Mouse (Mus musculus): ENCODE measurements around the gene Pop7. TPM values are rescaled to one million over a fixed set of nuclear protein-coding genes. Genes with fewer than 3 reads are reported as not detected.

The Pop7 gene
- total RNA-seq (2021): 10 to 100 TPM; 13.9 to 15.0 TPM
- long read RNA-seq, experiment 1, transcript Pop7-202 (1 exons, 988 nt): minor isoform, 6 of 18 reads
- long read RNA-seq, experiment 1, transcript Pop7-201 (2 exons, 881 nt): major isoform, 12 of 18 reads
- long read RNA-seq, experiment 1, partial matches to known transcripts: 0 of 18 reads
- long read RNA-seq, experiment 1, other reads (novel, unspliced or antisense): 0 of 18 reads
- long read RNA-seq, experiment 2, transcript Pop7-201 (2 exons, 881 nt): major isoform, 10 of 13 reads
- long read RNA-seq, experiment 2, partial matches to known transcripts: 0 of 13 reads
- long read RNA-seq, experiment 2, other reads (novel, unspliced or antisense): 0 of 13 reads

DNA sequence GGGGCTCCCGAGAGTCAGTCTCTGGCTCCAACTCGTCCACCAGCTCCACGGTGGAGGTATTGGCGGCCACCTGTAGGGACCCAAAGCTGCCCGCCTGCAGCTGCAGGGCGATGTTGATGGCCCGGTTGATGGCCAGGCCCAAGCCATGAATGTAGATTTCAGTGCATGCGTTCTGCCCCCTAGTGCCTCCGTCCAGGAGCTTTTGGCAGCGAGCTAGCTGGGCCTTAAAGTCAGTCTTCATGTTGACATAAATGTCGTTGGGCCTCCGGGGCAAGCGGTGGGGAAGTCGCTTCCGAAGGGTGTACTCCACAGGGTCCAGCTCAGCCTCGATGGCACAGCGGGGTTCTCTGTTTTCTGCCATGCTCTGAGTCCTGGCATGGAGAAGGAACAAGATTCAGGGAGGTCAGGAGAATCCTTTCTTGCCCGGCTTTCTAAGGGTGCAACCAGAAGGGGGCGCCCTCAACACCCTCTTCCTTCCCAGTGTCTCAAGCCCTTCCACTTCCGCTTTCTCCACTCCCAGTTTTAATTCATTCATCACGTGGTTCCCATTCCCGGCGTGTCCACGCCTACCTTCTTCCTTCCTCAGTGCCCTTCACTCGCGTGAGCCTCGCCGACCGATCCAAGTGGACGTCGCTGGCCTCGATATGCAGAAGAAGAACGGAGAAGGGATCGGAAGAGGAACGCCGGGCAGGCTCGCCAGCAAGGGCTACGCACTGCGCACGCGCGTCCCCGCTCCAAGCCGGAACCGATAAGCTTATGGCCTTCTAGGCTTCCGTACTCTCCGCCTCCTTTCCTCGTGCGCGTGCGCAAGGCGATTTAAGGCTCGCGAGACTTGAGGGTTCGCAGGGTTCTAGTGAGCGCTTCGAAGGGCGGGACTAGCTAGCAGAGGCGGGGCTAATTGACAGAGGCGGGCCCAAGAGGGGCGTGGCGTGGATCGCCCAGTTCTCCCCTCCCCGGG, at the start of gene Pop7:
Gene Pop7 (minus strand): TSS at position 810 of the 958 bp plus-strand sequence.
- peak; percentile 100 for DNase-seq

DNA sequence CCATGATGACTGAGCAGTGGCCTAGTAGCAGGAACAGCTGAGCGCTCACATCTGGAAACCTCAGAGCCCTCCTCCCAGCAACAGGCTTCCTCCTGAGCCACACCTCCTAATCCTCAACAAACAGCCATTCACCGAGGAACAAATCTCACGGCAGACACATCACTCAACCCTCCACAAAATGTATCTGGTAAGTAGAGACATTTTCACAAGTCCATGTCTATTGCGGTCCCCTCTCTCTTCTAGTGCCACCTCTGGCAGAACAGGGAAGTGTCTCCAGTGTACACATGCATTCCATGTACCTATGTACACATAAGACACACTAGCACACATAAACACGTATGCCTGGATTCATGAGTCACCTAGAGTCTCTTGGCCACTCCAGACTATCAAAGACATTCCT, 48.8 kb upstream of the Pop7 start:
- DNase-seq: no peak

DNA sequence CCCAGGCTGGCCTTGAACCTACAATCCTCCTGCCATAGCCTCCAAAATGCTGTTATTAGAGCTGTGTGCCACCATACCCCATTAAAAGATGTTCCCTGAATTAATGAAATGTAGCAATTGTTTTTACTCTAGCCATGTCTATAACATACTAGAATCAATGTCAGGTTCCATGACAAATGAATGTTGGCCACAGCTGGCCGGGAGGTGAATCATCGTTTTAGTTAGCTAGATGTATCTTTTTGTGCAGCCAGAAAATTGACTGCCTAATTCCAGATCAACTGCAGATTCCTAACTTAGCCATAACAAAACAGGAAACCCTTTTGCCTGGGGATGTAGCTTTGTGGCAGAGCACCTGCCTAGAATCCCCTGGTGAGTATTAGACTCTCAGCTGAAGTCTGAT, 47.5 kb upstream of the Pop7 start:
- DNase-seq: no peak

DNA sequence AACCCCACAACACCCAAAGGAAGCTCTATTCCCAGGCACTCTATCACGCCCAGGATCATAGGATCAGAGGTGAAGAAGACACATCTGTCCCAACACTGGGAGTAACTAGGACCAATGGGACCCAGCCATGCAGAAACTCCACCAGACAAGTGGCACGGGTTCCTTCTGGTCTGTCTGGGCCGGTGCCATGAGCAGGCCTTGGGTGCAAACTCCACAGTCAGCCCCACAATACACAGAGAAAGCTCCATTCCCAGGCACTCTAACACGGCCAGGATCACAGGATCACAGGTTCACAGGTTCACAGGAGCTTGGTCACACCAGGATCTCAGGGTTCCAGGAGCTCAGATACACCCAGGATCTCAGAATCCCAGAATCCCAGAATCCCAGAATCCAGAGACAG, 43.3 kb upstream of the Pop7 start:
- DNase-seq: no peak

DNA sequence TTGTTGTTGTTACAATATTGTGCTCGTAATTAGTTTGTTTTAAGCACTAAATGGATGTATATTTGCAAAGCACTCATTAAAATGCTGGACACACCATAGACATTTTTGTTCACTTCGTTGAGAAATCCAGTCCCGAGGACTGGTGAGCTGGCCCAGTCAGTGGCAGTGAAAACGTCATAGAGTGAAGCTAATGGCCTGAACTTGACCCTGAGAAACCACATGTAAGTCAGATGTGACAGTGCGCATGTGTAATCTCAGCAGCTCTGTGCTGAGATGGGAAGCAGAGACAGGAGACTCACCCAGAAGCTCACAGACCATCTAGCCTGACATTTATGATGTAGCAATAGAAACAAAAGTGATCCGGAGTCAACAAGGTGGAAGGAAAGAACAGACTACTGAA, 42.6 kb upstream of the Pop7 start:
- DNase-seq: no peak

DNA sequence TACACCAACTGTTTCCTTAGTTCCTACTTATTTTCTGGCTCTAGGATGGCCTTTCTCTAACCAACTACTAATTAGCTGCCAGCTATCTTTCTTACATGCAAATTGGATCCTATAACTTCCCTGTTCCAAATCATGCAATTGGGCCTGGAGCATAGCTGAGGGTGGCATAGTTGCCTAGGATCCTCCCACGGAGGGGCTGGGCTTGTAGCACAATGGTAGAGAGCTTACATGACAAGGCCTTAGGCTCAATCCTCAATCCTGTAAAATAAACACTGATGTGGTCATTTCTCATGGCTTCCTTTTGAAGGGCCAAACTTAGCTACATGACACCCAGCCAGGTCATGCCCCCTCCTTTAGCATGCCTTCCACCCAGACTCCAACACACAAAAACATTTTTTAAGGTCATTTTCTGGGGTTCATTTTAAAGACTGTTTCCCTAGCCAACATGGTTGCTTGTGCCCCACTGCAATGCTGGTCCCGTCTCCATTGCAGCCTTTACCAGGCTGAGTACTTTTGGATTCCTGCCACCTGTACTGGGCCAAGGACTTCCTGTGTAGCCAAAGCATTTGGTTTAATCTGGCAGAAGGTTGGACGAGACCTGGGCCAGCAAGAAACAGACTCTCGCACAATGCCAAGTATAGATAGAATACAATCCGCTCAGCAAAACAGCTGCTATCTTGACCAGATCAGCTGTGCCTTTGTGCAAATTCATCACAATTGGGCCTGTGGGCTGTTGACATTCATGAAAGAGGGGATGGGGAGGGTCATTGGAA, 39.6 kb upstream of the Pop7 start:
- peak in 1 of 2 experiments; percentile 40 for DNase-seq

DNA sequence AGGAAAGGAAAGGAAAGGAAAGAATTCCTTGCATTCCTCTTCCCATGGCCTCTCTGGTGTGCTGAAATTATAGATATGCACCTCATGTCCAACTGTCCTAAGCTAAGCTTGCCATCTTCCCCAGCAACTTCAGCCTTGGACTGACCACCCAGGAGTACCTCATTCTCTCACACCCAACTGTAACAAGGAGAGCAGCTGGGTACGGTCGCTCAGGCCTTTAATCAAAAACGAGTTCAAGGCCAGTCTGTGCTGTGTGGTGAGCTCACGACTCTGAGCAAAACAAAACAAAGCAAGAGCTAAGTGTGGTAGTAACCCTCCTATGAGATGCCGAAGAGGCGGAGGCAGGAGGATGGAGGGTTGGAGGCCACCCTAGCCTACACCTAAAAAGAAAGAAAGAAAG, 38.7 kb upstream of the Pop7 start:
- DNase-seq: no peak

DNA sequence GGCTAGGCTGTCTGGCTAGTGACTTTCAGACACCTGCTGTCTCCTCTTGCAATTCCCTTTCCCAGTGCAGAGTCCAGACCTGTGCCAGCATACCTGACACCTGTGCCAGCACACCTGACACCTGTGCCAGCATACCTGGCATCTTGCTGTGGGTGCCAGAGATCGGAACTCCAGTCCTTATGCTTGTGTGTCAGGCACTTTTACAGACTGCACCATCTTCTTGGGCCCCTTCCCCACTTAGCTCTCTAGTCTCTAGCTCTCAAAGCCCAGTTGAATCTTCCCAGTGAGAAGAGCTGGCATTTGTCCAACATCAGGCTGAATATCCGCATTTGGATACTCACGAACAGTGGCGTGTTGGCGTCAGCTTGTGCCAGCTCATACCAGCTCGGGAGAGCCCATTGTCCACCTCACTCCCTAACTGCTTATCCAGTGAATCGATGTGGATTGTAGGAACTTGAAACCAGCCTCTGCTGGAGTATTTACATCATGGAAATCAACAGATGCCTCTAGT, 37.0 kb upstream of the Pop7 start:
- DNase-seq: peak in 1 of 2 experiments; percentile 23

DNA sequence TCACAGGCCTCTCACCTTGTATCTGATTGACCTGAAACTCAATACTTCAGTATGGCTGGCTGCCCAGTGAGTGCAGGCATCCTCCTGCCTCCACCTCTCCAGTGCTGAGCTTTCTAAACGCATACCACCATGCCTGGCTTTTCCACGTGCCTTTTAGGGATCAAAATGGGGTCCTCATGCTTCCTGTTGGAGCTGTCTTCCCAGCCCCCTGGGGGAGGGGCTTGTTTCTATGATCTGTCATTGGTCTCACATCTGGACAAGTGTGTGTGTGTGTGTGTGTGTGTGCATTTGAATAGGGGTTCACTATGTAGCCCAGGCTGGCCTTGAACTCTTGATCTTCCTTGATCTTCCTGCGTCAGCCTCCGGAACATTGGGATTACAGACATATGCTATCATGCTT, 35.1 kb upstream of the Pop7 start:
- DNase-seq: no peak

DNA sequence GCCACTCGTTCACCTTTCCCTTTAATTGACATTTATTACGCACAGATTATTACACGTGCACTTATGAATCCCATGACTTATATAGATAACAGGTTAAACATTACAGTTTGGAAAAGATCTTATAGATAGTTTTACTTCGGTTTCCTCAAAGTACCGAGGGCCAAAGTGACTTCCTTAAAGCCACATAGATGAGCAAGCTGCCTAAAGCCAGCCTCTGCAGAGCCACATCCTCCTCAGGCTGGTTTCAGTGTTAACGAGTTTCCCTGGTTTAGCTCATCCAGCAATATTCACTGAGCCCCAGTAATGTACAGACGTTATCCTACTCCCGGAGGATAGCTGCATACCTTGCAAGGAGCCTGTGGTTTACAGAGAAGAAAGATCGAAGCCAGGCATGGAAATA, 33.0 kb upstream of the Pop7 start:
- no peak for DNase-seq

DNA sequence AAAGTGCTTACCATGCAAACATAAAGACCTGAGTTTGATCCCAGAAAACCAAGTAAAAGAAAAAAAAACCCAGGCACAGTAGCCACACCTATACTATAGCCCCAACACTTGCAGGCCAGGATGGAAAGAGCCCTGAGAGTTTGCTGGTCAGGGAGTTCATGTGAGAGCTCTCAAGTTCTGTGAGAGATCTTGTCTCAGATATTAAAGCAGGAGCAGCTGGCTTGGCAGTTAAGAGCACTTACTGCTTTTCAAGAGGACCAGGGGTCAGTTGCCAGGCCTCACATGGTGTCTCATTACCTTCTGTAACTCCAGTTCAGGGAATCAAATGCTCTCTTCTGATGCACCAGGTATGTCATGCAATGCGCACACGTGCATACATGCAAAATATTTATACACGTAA, 32.4 kb upstream of the Pop7 start:
- DNase-seq: peak in 1 of 2 experiments; percentile 4

DNA sequence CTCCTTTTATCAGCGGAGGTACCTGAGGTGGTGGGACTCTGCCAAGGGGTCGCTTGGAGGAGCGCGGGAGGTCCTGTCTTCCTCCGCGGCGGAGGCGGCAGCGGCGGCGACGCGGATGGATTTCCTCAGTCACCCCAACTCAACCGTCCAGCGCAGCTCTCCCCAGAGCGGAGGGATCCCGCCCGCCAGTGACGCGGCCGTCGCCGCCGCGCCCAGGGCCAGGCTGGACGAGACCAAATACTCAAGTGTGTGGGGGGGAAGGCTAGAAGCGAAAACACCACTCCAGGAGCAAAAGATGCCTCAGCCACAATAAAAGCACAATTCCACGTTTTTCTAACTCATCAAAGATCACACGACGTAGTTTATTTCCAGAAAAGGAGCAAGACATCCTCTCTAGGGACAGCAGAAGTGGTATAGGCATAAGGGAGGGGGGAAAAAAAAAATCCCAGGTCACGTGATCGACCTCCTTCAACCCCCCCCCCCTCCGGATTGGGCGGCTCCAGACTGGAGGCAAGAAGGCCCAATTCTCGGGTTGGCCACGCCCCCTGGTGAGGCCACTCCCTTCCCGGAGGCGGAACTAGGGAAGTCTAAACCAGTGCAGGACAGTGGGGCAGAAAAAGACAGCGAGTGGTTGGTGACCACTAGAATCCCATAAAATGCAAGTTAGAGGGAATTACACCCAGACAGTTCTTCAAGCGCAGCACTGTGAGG, 31.0 kb upstream of the Pop7 start, which contains the start of the genes Epo and Gnb2:
Gene Epo (minus strand): TSS at position 126 of the 711 bp plus-strand sequence.
Gene Gnb2 (minus strand): TSS at position 394 of the 711 bp plus-strand sequence.
- DNase-seq: peak; percentile 99 to 100

DNA sequence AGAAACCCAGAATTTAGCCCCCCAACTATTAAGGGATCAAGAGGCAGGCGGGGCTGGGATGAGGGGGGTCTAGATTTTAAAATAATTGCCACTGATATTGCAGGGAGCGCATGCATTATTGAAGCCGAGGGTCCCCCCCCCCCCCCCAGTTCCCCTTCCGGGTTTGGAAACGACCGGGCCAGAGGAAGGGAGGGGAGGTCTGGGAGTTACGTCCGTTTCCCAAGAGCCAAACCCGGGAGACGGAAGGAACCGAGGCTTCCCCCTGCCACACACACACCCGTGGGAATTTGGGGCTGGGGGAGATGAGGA, 30.4 kb upstream of the Pop7 start:
- DNase-seq: no peak

DNA sequence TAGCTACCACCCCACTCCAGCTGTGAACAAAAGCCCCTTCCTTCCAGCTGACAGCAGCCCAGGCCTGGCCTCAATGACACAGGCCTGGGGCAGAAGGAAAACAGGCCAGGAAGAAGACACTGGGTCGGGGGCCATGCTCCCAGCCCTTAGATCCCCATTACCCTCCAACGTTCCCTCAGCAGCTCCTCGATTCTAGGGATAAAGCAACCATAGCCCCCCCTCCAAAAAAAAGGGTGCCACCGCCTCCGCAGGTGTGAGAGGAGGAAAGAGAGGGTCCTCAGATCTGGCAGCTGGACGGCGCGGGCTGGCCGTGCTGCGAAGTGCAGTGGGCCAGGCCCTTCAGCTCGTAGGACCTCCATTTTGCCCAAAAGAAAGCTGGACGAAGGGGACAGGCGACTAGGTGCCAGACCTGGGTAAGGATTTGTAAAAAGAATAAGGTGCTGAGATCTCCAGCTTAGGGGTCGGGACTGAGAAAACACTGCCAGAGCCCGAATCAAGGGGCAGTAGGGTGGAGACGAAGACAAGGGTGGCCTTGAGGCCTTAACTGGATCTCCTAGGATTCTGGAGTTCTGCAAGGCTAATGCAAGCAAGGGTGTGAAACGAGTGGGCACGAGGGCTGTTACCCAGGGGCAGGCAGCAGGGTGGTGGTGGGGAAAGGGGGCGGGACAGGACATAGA, 30.0 kb upstream of the Pop7 start:
- DNase-seq: peak in 1 of 2 experiments; percentile 68

DNA sequence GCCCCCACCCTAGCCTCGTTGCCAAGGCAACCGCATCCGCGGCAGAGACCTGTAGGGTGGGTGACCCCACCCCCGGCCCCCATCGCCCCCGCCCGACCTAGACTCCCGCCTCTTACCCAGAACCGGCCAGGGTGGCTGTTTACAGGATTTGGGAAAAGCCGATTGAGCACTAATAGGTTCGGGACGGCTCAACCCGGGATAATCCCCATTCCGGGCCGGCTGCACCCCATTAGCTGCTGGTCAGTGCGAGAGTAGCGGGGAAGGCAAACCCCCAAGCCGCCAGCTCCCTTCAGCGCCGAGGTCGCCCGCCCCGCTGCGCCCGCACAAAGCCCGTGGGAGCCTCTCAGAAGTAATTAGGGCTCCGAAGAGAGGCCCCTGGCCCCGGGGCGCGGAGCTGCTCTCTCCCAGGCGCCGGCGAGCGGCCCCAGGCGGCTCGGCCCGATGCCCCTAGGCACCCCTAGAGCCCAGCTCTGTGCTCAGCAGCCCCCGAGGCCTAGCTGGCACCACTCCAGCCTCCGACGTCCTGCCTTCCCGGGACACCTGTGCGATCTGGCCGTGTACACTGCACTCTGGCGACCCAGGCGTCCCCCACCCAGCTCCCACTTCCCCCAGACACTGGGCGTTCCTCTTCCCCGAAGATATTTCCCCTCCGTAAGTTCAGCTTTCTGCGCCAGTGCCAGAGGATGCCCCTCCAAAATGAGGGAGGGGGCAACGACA, 29.3 kb upstream of the Pop7 start:
- peak; percentile 70 to 80 for DNase-seq

DNA sequence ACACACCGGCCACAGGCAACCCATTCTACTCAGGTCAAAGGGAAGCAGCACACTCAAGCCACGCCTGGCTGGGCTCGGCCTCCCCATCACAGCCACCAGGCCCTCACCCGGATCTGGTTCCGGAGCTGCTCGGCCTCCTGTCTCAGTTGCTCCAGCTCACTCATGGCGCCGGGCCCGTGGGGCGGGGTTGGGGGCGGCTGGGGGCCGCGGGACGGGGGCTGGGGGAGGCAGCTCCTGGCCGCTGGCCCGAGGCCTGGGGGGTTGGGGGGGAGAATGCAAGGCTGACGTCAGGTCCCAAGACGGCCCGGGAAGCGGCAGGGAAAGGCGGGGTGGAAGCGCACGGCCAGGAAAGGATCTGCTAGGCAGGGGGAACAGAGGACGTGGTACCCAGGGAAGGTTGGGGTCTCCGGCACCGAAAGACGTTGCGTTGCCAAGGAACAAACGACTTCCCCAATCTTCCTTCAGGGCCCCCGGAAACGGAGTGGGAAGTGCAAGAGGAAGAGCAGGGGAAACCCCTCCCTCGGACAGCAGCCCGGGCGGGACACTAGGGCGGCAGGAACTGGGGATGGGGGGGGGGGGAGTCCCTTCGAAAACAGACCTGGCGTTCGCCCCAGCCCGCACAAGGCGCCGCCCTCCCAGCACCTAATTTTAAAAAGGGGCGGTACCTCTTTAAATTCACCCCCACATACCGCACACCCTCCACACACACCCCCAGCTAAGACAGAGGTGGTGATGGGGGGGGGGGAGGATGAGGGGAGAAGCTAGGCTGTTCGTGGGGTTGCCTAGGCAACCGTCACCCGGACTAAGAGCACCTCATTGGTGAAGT, 28.5 kb upstream of the Pop7 start:
- DNase-seq: peak; percentile 79 to 88

DNA sequence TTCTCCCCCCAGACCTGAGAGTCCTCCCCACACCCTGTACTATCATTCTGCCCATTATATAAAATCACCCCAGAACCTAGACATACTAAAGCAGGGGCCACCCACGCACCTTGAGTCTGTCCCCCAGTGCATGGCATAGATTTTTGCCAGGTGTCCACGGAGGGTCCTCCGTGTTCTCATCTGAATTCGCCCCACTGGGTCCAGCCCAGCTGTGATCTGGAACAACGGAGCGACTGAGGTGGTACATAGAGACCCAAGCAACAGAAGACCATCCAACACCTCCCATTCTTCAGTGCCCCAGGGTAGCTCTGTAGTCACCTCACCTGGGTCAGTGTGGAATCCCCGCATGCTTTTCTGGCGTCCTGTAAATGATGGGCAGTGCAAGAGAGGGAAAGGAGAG, 27.8 kb upstream of the Pop7 start:
- DNase-seq: no peak

DNA sequence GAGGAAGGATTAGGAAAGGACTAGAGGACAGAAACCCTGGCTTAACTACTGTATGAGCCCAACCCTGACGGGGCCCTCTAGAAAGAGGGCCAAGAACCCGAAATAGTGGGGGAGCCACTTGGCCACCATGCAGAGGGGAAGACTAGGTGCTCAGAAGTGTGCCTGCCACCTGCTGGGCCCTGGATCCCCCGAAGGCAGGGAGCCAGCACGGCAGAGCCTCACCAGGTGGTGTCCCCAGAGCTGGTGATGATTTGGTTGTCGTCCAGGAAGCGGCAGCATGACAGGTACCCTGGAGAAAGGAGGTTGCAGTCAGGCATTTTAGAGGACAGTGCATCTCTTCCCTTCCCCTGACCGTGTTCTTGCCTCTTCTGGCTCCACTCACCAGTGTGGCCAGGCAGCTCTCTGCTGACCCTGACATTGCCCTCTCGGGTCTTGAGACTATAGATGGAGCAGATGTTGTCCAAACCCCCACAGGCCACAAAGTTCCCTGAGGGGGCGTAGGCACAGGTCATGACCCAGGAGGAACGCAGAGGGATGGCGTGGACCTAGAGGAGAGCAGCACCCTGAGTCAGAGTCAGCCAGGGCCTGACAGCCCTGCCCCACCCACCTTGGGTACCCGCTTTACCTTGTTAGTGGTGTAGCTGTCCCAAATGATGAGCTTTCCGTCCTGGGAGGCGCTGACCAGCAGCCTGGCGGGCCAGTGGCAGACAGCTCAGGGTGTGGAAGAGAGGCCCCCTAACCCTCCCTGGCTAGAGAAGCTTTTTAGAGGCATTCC, 27.1 kb upstream of the Pop7 start:
- DNase-seq: peak in 1 of 2 experiments; percentile 20

Data from heart, adult 18-20 months (tissue).